Mouse (Mus musculus): ENCODE data around the gene Setd1b.

DNA sequence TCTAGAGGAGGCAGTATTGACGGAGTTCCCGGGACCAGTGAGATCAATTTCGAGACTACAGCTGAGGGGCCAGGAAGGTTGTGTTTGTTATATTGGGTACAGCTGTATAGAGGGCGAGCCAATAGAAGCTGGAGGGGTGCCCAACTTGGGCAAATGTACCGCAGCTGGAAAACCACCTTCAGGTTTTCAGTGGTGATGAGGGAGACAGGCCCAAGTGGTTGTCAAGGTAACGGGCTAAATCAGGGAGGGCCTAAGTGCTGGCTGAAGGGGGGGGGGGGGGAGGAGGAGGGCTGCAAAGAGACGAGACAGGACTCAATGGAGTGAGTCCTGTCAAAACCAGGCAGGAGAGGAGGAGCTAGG, 8.2 kb upstream of the Setd1b start:
- no peak for TF ChIP-seq CTCF (IDR thresholded peaks at IDR 0.05; ENCODE audit: extremely low read depth, insufficient read length, insufficient replicate concordance, low read depth, low read length)
- no peak for TF ChIP-seq POLR2A (IDR thresholded peaks at IDR 0.05; ENCODE audit: low read depth, low read length)
